Mouse (Mus musculus): ENCODE data around the gene C1ql3. TPM values are rescaled to one million over a fixed set of nuclear protein-coding genes. Genes with fewer than 3 reads are reported as not detected.

The C1ql3 gene
- polyA plus RNA-seq, 1 experiment from 2014 or later = 5.6 TPM

Other genes starting within 250 kb of the C1ql3 start
- gene Pter, start 87.8 kb downstream of the C1ql3 start, polyA plus RNA-seq (2015; fragmentation: Nextera tagmentation; extraction: Ambion mirVana) = 8.5 and 9.5 TPM in 2 replicates

Measured in hindbrain, embryonic 15.5 days (tissue).